In genomic region chr19:6385419-6385818, GRCm38 (mm10) we compare ENCODE assay signal across 18 mouse cellular contexts. TPM values are rescaled to one million over a fixed set of nuclear protein-coding genes. Genes with fewer than 3 reads are reported as not detected.
A peak's percentile ranks its signal among the peaks of the same experiment; 100 is the strongest.
DNase-seq lines count a peak whose midpoint lies in the region; ATAC-seq lines count a peak whose summit lies in the region.
"Had no signal": no experiment of that assay in that cellular context is flagged by ENCODE, and none has a peak within 500 bp of the region (broad histone marks: within the 10 kb centered on the region; RNA-seq: fewer than 3 reads in every experiment).

No protein-coding gene starts in this region.

- H3K27ac ChIP-seq in heart, embryonic 11.5 days (ENCODE audit: low read depth, low read length) = peak overlapping the region; percentile 90
- no peak overlapping the region for H3K27ac ChIP-seq in intestine, embryonic 16.5 days (ENCODE audit: low read length)
- H3K27ac ChIP-seq in intestine, embryonic 15.5 days = no peak overlapping the region
- no peak overlapping the region for H3K27ac ChIP-seq in lung, embryonic 16.5 days (ENCODE audit: low read length)
- no peak overlapping the region for H3K27ac ChIP-seq in midbrain, embryonic 13.5 days
- H3K27ac ChIP-seq: embryonic facial prominence, embryonic 12.5 days; midbrain, embryonic 15.5 days had no signal

- DNase-seq in heart, adult 18-20 months = no peak
- no peak for DNase-seq in lung, postnatal 36 days
- DNase-seq: B cell, adult 2 months; cerebellum, adult 8-10 months; forebrain, postnatal 0 days; layer of hippocampus, postnatal 36 days; lung, adult 18-20 months; thymus, adult 18-20 months had no signal

- no peaks in the 10 kb centered on the region for H3K9me3 ChIP-seq in heart, embryonic 11.5 days (replicated peaks; ENCODE audit: control insufficient read depth, low read length)
- H3K9me3 ChIP-seq in intestine, embryonic 16.5 days (ENCODE audit: control insufficient read depth, low read length) = no peaks in the 10 kb centered on the region
- H3K9me3 ChIP-seq in intestine, embryonic 15.5 days = no peaks in the 10 kb centered on the region
- no peaks in the 10 kb centered on the region for H3K9me3 ChIP-seq in lung, embryonic 16.5 days (ENCODE audit: control insufficient read depth, low read length)
- no peaks in the 10 kb centered on the region for H3K9me3 ChIP-seq in midbrain, embryonic 13.5 days
- H3K9me3 ChIP-seq: embryonic facial prominence, embryonic 12.5 days; midbrain, embryonic 15.5 days had no signal

- WGBS in heart, embryonic 11.5 days (ENCODE audit: insufficient replicate concordance) = 49% methylated on average over 5 of the region's 5 CpGs
- 80% methylated on average over 5 of the region's 5 CpGs for WGBS in intestine, embryonic 16.5 days
- 77% methylated on average over 5 of the region's 5 CpGs for WGBS in intestine, embryonic 15.5 days
- 70% methylated on average over 5 of the region's 5 CpGs for WGBS in lung, embryonic 16.5 days
- 78% methylated on average over 5 of the region's 5 CpGs for WGBS in midbrain, embryonic 13.5 days

- ATAC-seq in heart, embryonic 11.5 days (replicated peaks; ENCODE audit: insufficient number of reproducible peaks, low FRiP score, low TSS enrichment) = no peak
- no peak for ATAC-seq in intestine, embryonic 16.5 days
- no peak for ATAC-seq in intestine, embryonic 15.5 days
- ATAC-seq in lung, embryonic 16.5 days (ENCODE audit: low read depth) = no peak
- no peak for ATAC-seq in midbrain, embryonic 13.5 days
- ATAC-seq: forebrain, postnatal 0 days; inflammation-experienced regulatory T-cells, adult 6 months; midbrain, embryonic 15.5 days had no signal

- H3K4me2 ChIP-seq in heart, embryonic 11.5 days = peak overlapping the region; percentile 82
- no peak overlapping the region for H3K4me2 ChIP-seq in intestine, embryonic 16.5 days (ENCODE audit: low read depth, low read length)
- H3K4me2 ChIP-seq in intestine, embryonic 15.5 days (replicated peaks) = no peak overlapping the region
- H3K4me2 ChIP-seq in lung, embryonic 16.5 days (ENCODE audit: low read depth, low read length) = peak overlapping the region; percentile 41
- no peak overlapping the region for H3K4me2 ChIP-seq in midbrain, embryonic 13.5 days (replicated peaks)
- H3K4me2 ChIP-seq: embryonic facial prominence, embryonic 12.5 days; midbrain, embryonic 15.5 days had no signal

- peak overlapping the region; percentile 48 for H3K4me3 ChIP-seq in heart, embryonic 11.5 days (ENCODE audit: low read depth, low read length)
- H3K4me3 ChIP-seq in intestine, embryonic 16.5 days (ENCODE audit: low read length) = no peak overlapping the region
- no peak overlapping the region for H3K4me3 ChIP-seq in intestine, embryonic 15.5 days (replicated peaks)
- no peak overlapping the region for H3K4me3 ChIP-seq in lung, embryonic 16.5 days (ENCODE audit: low read length)
- no peak overlapping the region for H3K4me3 ChIP-seq in midbrain, embryonic 13.5 days (replicated peaks)
- H3K4me3 ChIP-seq: embryonic facial prominence, embryonic 12.5 days; midbrain, embryonic 15.5 days had no signal

- H3K36me3 ChIP-seq in heart, embryonic 11.5 days (ENCODE audit: control insufficient read depth, insufficient read depth, low read length) = peaks cover 7% of the 10 kb centered on the region; the same call in 1 of the 2 replicates
- H3K36me3 ChIP-seq in intestine, embryonic 16.5 days (ENCODE audit: control insufficient read depth, insufficient read depth, low read length) = no peaks in the 10 kb centered on the region
- H3K36me3 ChIP-seq in intestine, embryonic 15.5 days = no peaks in the 10 kb centered on the region
- H3K36me3 ChIP-seq in lung, embryonic 16.5 days (ENCODE audit: control insufficient read depth, insufficient read depth, low read length) = no peaks in the 10 kb centered on the region
- 0 out of 2 replicates have a peak, but pooled peaks cover 4% of the 10 kb centered on the region for H3K36me3 ChIP-seq in midbrain, embryonic 13.5 days
- H3K36me3 ChIP-seq: embryonic facial prominence, embryonic 12.5 days; midbrain, embryonic 15.5 days had no signal

- no peaks in the 10 kb centered on the region for H3K27me3 ChIP-seq in heart, embryonic 11.5 days (ENCODE audit: control insufficient read depth, insufficient read depth, low read length)
- no peaks in the 10 kb centered on the region for H3K27me3 ChIP-seq in intestine, embryonic 16.5 days (replicated peaks; ENCODE audit: control insufficient read depth, insufficient read depth, low read length)
- H3K27me3 ChIP-seq in intestine, embryonic 15.5 days (replicated peaks) = no peaks in the 10 kb centered on the region
- no peaks in the 10 kb centered on the region for H3K27me3 ChIP-seq in lung, embryonic 16.5 days (ENCODE audit: control insufficient read depth, insufficient read depth, low read depth, low read length)
- H3K27me3 ChIP-seq in midbrain, embryonic 13.5 days = peaks cover 4% of the 10 kb centered on the region; the same call in 1 of the 2 replicates
- H3K27me3 ChIP-seq: embryonic facial prominence, embryonic 12.5 days; midbrain, embryonic 15.5 days had no signal

- peaks cover 40% of the 10 kb centered on the region for H3K4me1 ChIP-seq in heart, embryonic 11.5 days (ENCODE audit: control insufficient read depth, insufficient read depth, low read length)
- peaks cover 34% of the 10 kb centered on the region for H3K4me1 ChIP-seq in intestine, embryonic 16.5 days (ENCODE audit: control insufficient read depth, insufficient read depth, low read length)
- peaks cover 12% of the 10 kb centered on the region for H3K4me1 ChIP-seq in intestine, embryonic 15.5 days (replicated peaks)
- peaks cover 19% of the 10 kb centered on the region for H3K4me1 ChIP-seq in lung, embryonic 16.5 days (replicated peaks; ENCODE audit: control insufficient read depth, insufficient read depth, low read length)
- H3K4me1 ChIP-seq in midbrain, embryonic 13.5 days (replicated peaks) = peaks cover 25% of the 10 kb centered on the region

- H3K9ac ChIP-seq in heart, embryonic 11.5 days (ENCODE audit: low read depth, low read length) = peak overlapping the region; percentile 71
- 0 out of 2 replicates have a peak overlapping the region, but pooled peaks have one; percentile 21 for H3K9ac ChIP-seq in intestine, embryonic 16.5 days (ENCODE audit: low read depth, low read length)
- H3K9ac ChIP-seq in intestine, embryonic 15.5 days = no peak overlapping the region
- H3K9ac ChIP-seq in lung, embryonic 16.5 days (ENCODE audit: low read length) = no peak overlapping the region
- no peak overlapping the region for H3K9ac ChIP-seq in midbrain, embryonic 13.5 days (replicated peaks)
- H3K9ac ChIP-seq: embryonic facial prominence, embryonic 12.5 days; forebrain, postnatal 0 days; midbrain, embryonic 15.5 days had no signal

RNA-seq across cellular contexts. Expression of gene Pygm, which starts 1.2 kb away (rescaled TPM):
- 149 and 178 TPM in 2 replicates for polyA plus RNA-seq in heart, embryonic 11.5 days (2014; fragmentation: Nextera tagmentation; extraction: Ambion mirVana)
- total RNA-seq in heart, adult 18-20 months (2021) = 1,000 to 10,000 TPM; 1,224 to 1,269 TPM
- 6.0 and 6.8 TPM in 2 replicates for polyA plus RNA-seq in intestine, embryonic 16.5 days (2015; fragmentation: Nextera tagmentation; extraction: Ambion mirVana)
- 6.1 and 6.3 TPM in 2 replicates for polyA plus RNA-seq in intestine, embryonic 15.5 days (2015; fragmentation: Nextera tagmentation; extraction: Ambion mirVana)
- polyA plus RNA-seq in lung, embryonic 16.5 days (2015; fragmentation: Nextera tagmentation; extraction: Ambion mirVana) = 28.6 and 36.1 TPM in 2 replicates
- polyA plus RNA-seq in midbrain, embryonic 13.5 days (2015; fragmentation: Nextera tagmentation; extraction: Ambion mirVana) = 1.9 and 2.2 TPM in 2 replicates

RNA-seq across cellular contexts. Expression of gene Rasgrp2, which starts 13.7 kb away (rescaled TPM):
- polyA plus RNA-seq in heart, embryonic 11.5 days (2014; fragmentation: Nextera tagmentation; extraction: Ambion mirVana) = 41.5 and 42.7 TPM in 2 replicates
- total RNA-seq in heart, adult 18-20 months (2021) = 10 to 100 TPM; 37.7 to 53.4 TPM
- 41.8 and 47.0 TPM in 2 replicates for polyA plus RNA-seq in intestine, embryonic 16.5 days (2015; fragmentation: Nextera tagmentation; extraction: Ambion mirVana)
- polyA plus RNA-seq in intestine, embryonic 15.5 days (2015; fragmentation: Nextera tagmentation; extraction: Ambion mirVana) = 36.9 and 48.6 TPM in 2 replicates
- 93.7 and 111 TPM in 2 replicates for polyA plus RNA-seq in lung, embryonic 16.5 days (2015; fragmentation: Nextera tagmentation; extraction: Ambion mirVana)
- 28.5 and 29.6 TPM in 2 replicates for polyA plus RNA-seq in midbrain, embryonic 13.5 days (2015; fragmentation: Nextera tagmentation; extraction: Ambion mirVana)

RNA-seq across cellular contexts. Expression of gene Sf1, which starts 21.9 kb away (rescaled TPM):
- polyA plus RNA-seq in heart, embryonic 11.5 days (2014; fragmentation: Nextera tagmentation; extraction: Ambion mirVana) = 106 and 124 TPM in 2 replicates
- 10 to 100 TPM; 66.5 to 94.7 TPM for total RNA-seq in heart, adult 18-20 months (2021)
- polyA plus RNA-seq in intestine, embryonic 16.5 days (2015; fragmentation: Nextera tagmentation; extraction: Ambion mirVana) = 94.7 and 103 TPM in 2 replicates
- 118 and 129 TPM in 2 replicates for polyA plus RNA-seq in intestine, embryonic 15.5 days (2015; fragmentation: Nextera tagmentation; extraction: Ambion mirVana)
- polyA plus RNA-seq in lung, embryonic 16.5 days (2015; fragmentation: Nextera tagmentation; extraction: Ambion mirVana) = 120 and 132 TPM in 2 replicates
- polyA plus RNA-seq in midbrain, embryonic 13.5 days (2015; fragmentation: Nextera tagmentation; extraction: Ambion mirVana) = 120 and 128 TPM in 2 replicates

RNA-seq across cellular contexts. Expression of gene Nrxn2, which starts 33.1 kb away (rescaled TPM):
- polyA plus RNA-seq in heart, embryonic 11.5 days (2014; fragmentation: Nextera tagmentation; extraction: Ambion mirVana) = 1.5 and 1.6 TPM in 2 replicates
- 1 to 10 TPM; 4.3 to 4.8 TPM for total RNA-seq in heart, adult 18-20 months (2021)
- 0.73 and 0.97 TPM in 2 replicates for polyA plus RNA-seq in intestine, embryonic 16.5 days (2015; fragmentation: Nextera tagmentation; extraction: Ambion mirVana)
- polyA plus RNA-seq in intestine, embryonic 15.5 days (2015; fragmentation: Nextera tagmentation; extraction: Ambion mirVana) = 1.1 and 2.0 TPM in 2 replicates
- polyA plus RNA-seq in lung, embryonic 16.5 days (2015; fragmentation: Nextera tagmentation; extraction: Ambion mirVana) = 0.88 and 1.0 TPM in 2 replicates
- polyA plus RNA-seq in midbrain, embryonic 13.5 days (2015; fragmentation: Nextera tagmentation; extraction: Ambion mirVana) = 20.7 and 24.3 TPM in 2 replicates
- total RNA-seq: common myeloid progenitor, adult 5-6 weeks; megakaryocyte, adult 5-6 weeks had no signal

RNA-seq across cellular contexts. Expression of gene Map4k2, which starts 44.5 kb away (rescaled TPM):
- 9.6 and 10.1 TPM in 2 replicates for polyA plus RNA-seq in heart, embryonic 11.5 days (2014; fragmentation: Nextera tagmentation; extraction: Ambion mirVana)
- 10 to 100 TPM; 30.7 to 43.0 TPM for total RNA-seq in heart, adult 18-20 months (2021)
- polyA plus RNA-seq in intestine, embryonic 16.5 days (2015; fragmentation: Nextera tagmentation; extraction: Ambion mirVana) = 7.9 and 10.0 TPM in 2 replicates
- 8.8 and 11.0 TPM in 2 replicates for polyA plus RNA-seq in intestine, embryonic 15.5 days (2015; fragmentation: Nextera tagmentation; extraction: Ambion mirVana)
- 24.8 and 27.6 TPM in 2 replicates for polyA plus RNA-seq in lung, embryonic 16.5 days (2015; fragmentation: Nextera tagmentation; extraction: Ambion mirVana)
- 13.6 and 17.1 TPM in 2 replicates for polyA plus RNA-seq in midbrain, embryonic 13.5 days (2015; fragmentation: Nextera tagmentation; extraction: Ambion mirVana)

Comparison
In these comparisons a context has a peak if more than half of its experiments do, and no peak if none do; other contexts are left out.
1. H3K9ac ChIP-seq: peak in heart, embryonic 11.5 days (single experiment) and intestine, embryonic 16.5 days (single experiment); none in intestine, embryonic 15.5 days (single experiment), lung, embryonic 16.5 days (single experiment) and midbrain, embryonic 13.5 days (single experiment).
2. H3K4me2 ChIP-seq: peak in heart, embryonic 11.5 days (single experiment) and lung, embryonic 16.5 days (single experiment); none in intestine, embryonic 16.5 days (single experiment), intestine, embryonic 15.5 days (single experiment) and midbrain, embryonic 13.5 days (single experiment).